Mouse (Mus musculus) lung, adult 2 months (tissue): ENCODE measurements at regions not wholly inside any gene's neighbourhood (a gene's known extent, or its start where the extent isn't known, plus 50 kb on each side); places are given as distances from the start of the nearest gene placed in this dataset.

ENCODE experiments used
- CTCF ChIP-seq: fragments of 200-500 bp; IDR thresholded peaks from 2 replicates; pipeline ENCODE4 v1.5.1; 2011; ENCODE audit warnings: mild to moderate bottlenecking, low read length, control low read depth; ENCODE audit not compliant: insufficient read depth
- POLR2A ChIP-seq: fragments of 200-500 bp; IDR thresholded peaks from 2 replicates; pipeline ENCODE4 v1.6.1; 2011; ENCODE audit warnings: low read depth, mild to moderate bottlenecking, control low read depth, low read length, borderline replicate concordance; ENCODE audit errors: extremely low read depth

- TF ChIP-seq CTCF (no peak), POLR2A (no peak)
Observed at GRCm38 (mm10) chr1:64322197-64322596, 200.1 kb upstream of the Klf7 start.
